Mouse (Mus musculus): Measurements from ENCODE around the gene Anxa4.

- TF ChIP-seq POLR2A (IDR thresholded peaks at IDR 0.05; ENCODE audit: borderline replicate concordance, insufficient read depth, low read length) (no peak), CTCF (IDR thresholded peaks at IDR 0.05; ENCODE audit: borderline replicate concordance, insufficient read depth, low read depth, low read length) (peak; percentile 51; the same call in 1 of the 2 replicates)
Measured at GRCm38 (mm10) chr6:86747171-86747570, 46.2 kb downstream of the Anxa4 start.

All from cerebellum, adult 2 months (tissue).